ENCODE assay signal across 7 mouse cellular contexts in the genomic region with DNA sequence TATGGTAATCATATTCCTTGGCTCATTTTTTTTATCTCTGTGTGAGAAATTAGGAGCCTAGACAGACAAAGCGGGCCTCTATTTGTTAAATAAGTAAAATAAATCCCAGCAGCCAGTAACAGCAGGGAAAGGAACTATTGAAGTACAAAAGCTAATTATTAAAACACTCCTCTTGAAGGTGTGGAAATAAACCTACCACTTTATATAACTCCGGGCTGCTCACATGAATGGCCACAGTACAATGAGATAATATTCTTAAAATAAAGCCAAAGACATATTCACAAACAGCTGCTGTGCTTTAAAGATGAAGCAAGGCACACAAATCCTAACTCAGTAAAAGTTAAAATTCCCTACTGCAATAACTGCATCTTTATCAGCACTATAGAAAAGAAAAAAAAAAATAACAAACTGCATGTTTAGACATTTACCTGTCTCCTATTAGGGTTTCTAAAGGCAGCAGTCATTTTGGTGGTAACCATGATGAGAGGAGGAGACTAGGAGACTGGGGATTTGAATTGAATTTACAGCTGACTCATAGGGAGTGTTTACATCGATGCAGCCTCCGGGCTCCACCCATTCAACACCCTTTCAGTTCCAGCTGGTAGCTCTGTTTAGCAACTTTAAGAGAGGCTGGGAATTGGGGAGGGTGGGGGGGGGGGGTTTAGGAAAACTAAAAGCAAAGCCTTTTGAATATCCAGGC. TPM values are rescaled to one million over a fixed set of nuclear protein-coding genes. Genes with fewer than 3 reads are reported as not detected.
DNase-seq lines count a peak whose midpoint lies in the region; ATAC-seq and TF ChIP-seq lines count a peak whose summit lies in the region.

Gene Evi5 (minus strand): TSS at position 547 of the 700 bp plus-strand sequence.

- no peak for TF ChIP-seq CTCF in ES-Bruce4 (IDR thresholded peaks at IDR 0.05; ENCODE audit: low read depth, low read length)
- no peak for TF ChIP-seq CTCF in MEL (IDR thresholded peaks at IDR 0.05 in 2 of 3, conservative IDR thresholded peaks at IDR 0.05 in 1 of 3; ENCODE audit: control insufficient read depth in 1 of 3, insufficient read depth in 1 of 3, low read depth in 2 of 3, low read length in 3 of 3, poor library complexity in 1 of 3, severe bottlenecking in 1 of 3)

- H3K36me3 ChIP-seq in ES-Bruce4 (ENCODE audit: control insufficient read depth, insufficient read depth, low read length, poor library complexity, severe bottlenecking) = no peaks in the 10 kb centered on the region
- peaks cover 0 to 30% of the 10 kb centered on the region in 2 experiments; a peak in 2 of 4 replicates for H3K36me3 ChIP-seq in MEL (ENCODE audit: control insufficient read depth in 1 of 2, insufficient read depth in 2 of 2, low read length in 2 of 2)
- no peaks in the 10 kb centered on the region for H3K36me3 ChIP-seq in limb, embryonic 10.5 days
- H3K36me3 ChIP-seq in neural tube, embryonic 14.5 days (ENCODE audit: control insufficient read depth, insufficient read depth, low read length) = no peaks in the 10 kb centered on the region

- H3K79me2 ChIP-seq in MEL (ENCODE audit: control insufficient read depth, insufficient read depth, low read length, poor library complexity) = no peaks in the 10 kb centered on the region

- H3K27ac ChIP-seq in ES-Bruce4 (ENCODE audit: insufficient read depth, low read length) = no peak within 1 kb of the TSS
- peak within 1 kb of the TSS; percentile 94 for H3K27ac ChIP-seq in MEL (ENCODE audit: control insufficient read depth, low read depth, low read length)
- H3K27ac ChIP-seq in limb, embryonic 10.5 days = no peak within 1 kb of the TSS
- H3K27ac ChIP-seq in neural tube, embryonic 14.5 days (ENCODE audit: low read depth, low read length) = no peak within 1 kb of the TSS

- no peak for TF ChIP-seq RAD21 in MEL (IDR thresholded peaks at IDR 0.05; ENCODE audit: low read depth, low read length)

- peak; percentile 92 for ATAC-seq in erythroblast, adult 5-6 weeks (replicated peaks; ENCODE audit: low FRiP score, poor library complexity, severe bottlenecking)
- no peak for ATAC-seq in neural tube, embryonic 14.5 days (ENCODE audit: low read depth)

- 48% methylated on average over 4 of the region's 4 CpGs for WGBS in limb, embryonic 10.5 days
- WGBS in neural tube, embryonic 14.5 days = 49% methylated on average over 4 of the region's 4 CpGs

- peak; percentile 78 for DNase-seq in MEL (ENCODE audit: low read depth, low spot score)
- DNase-seq in heart, postnatal 14 days = no peak
- no peak for DNase-seq in limb, embryonic 10.5 days (ENCODE audit: low spot score)
- no peak for DNase-seq in urinary bladder, postnatal 14 days (ENCODE audit: low spot score)

- no peaks in the 10 kb centered on the region; the same call in 1 of the 2 replicates for H3K27me3 ChIP-seq in ES-Bruce4 (ENCODE audit: control insufficient read depth, insufficient read depth, low read length, poor library complexity, severe bottlenecking)
- no peaks in the 10 kb centered on the region for H3K27me3 ChIP-seq in MEL (ENCODE audit: control insufficient read depth in 1 of 2, insufficient read depth in 2 of 2, low read length in 2 of 2)
- H3K27me3 ChIP-seq in limb, embryonic 10.5 days (ENCODE audit: low read depth, poor library complexity, severe bottlenecking) = peaks cover 4% of the 10 kb centered on the region
- no peaks in the 10 kb centered on the region for H3K27me3 ChIP-seq in neural tube, embryonic 14.5 days (ENCODE audit: control insufficient read depth, insufficient read depth, low read length)

- TF ChIP-seq POLR2A in ES-Bruce4 (IDR thresholded peaks at IDR 0.05; ENCODE audit: insufficient read depth, low read length) (no peak), MEL (IDR thresholded peaks at IDR 0.05; ENCODE audit: control insufficient read depth in 1 of 2, insufficient read depth in 1 of 2, low read depth in 1 of 2, low read length in 2 of 2, poor library complexity in 1 of 2) (no peak)

- H3K9ac ChIP-seq in ES-Bruce4 (ENCODE audit: low read depth, poor library complexity, severe bottlenecking) = peak within 1 kb of the TSS; percentile 52; the same call in 1 of the 2 replicates
- peak within 1 kb of the TSS; percentile 36 for H3K9ac ChIP-seq in MEL (ENCODE audit: control insufficient read depth, low read depth, low read length, poor library complexity, severe bottlenecking)
- H3K9ac ChIP-seq in neural tube, embryonic 14.5 days (replicated peaks; ENCODE audit: low read depth, low read length) = no peak within 1 kb of the TSS

- TF ChIP-seq EP300 in ES-Bruce4 (IDR thresholded peaks at IDR 0.05; ENCODE audit: insufficient read depth, low read depth, low read length) (no peak), MEL (IDR thresholded peaks at IDR 0.05; ENCODE audit: low read depth in 1 of 2, low read length in 2 of 2) (no peak; a peak in 2 of 4 replicates)

- intact Hi-C loops in heart, postnatal 14 days (cut with DNase I) = no loop called here

- H3K4me1 ChIP-seq in ES-Bruce4 (ENCODE audit: control insufficient read depth, insufficient read depth, low read length) (no peaks in the 10 kb centered on the region), MEL (ENCODE audit: control insufficient read depth in 1 of 2, insufficient read depth in 2 of 2, low read length in 2 of 2) (peaks cover 7 to 17% of the 10 kb centered on the region in 2 experiments)
- H3K4me1 ChIP-seq in limb, embryonic 10.5 days = no peaks in the 10 kb centered on the region; the same call in 1 of the 2 replicates
- no peaks in the 10 kb centered on the region for H3K4me1 ChIP-seq in neural tube, embryonic 14.5 days (ENCODE audit: control insufficient read depth, insufficient read depth, low read length)

- H3K4me3 ChIP-seq in ES-Bruce4 (ENCODE audit: low read depth, low read length) (no peak within 1 kb of the TSS; the same call in 1 of the 2 replicates), MEL (ENCODE audit: control insufficient read depth in 1 of 2, insufficient read depth in 1 of 2, low read depth in 2 of 2, low read length in 2 of 2) (peak within 1 kb of the TSS; percentile 10 to 22; a peak in 3 of 4 replicates)
- H3K4me3 ChIP-seq in limb, embryonic 10.5 days = no peak within 1 kb of the TSS
- no peak within 1 kb of the TSS for H3K4me3 ChIP-seq in neural tube, embryonic 14.5 days (ENCODE audit: low read depth, low read length)

- no peak within 1 kb of the TSS for H3K4me2 ChIP-seq in neural tube, embryonic 14.5 days (ENCODE audit: low read depth, low read length)

- no peaks in the 10 kb centered on the region for H3K9me3 ChIP-seq in ES-Bruce4 (replicated peaks; ENCODE audit: control insufficient read depth, insufficient read depth, low read length, poor library complexity, severe bottlenecking)
- H3K9me3 ChIP-seq in MEL (replicated peaks; ENCODE audit: insufficient read depth, low read length) = no peaks in the 10 kb centered on the region
- H3K9me3 ChIP-seq in limb, embryonic 10.5 days (replicated peaks) = no peaks in the 10 kb centered on the region
- H3K9me3 ChIP-seq in neural tube, embryonic 14.5 days (ENCODE audit: control insufficient read depth, low read length) = no peaks in the 10 kb centered on the region

TF ChIP-seq in MEL, 35 proteins besides CTCF, POLR2A, EP300 and RAD21:
- TF ChIP-seq SIN3A (IDR thresholded peaks at IDR 0.05; ENCODE audit: low read length) = peak; percentile 64
- peak; percentile 30 for TF ChIP-seq ZNF384 (IDR thresholded peaks at IDR 0.05; ENCODE audit: low read depth, low read length)
- TF ChIP-seq MYB (IDR thresholded peaks at IDR 0.05; ENCODE audit: low read depth, low read length) = no peak
- no peak for TF ChIP-seq GABPA (IDR thresholded peaks at IDR 0.05; ENCODE audit: low read depth, low read length)
- peak; percentile 72 for TF ChIP-seq ETS1 (IDR thresholded peaks at IDR 0.05; ENCODE audit: low read depth, low read length)

RNA-seq across cellular contexts. Expression of gene Evi5, which starts in this region (rescaled TPM):
- polyA plus RNA-seq in ES-Bruce4 (2011; ENCODE audit: insufficient read depth, insufficient read length, low read depth, missing spikeins) (69.3 and 72.9 TPM in 2 replicates), MEL (2012; ENCODE audit: insufficient read depth in 1 of 2, insufficient read length in 2 of 2, low read depth in 1 of 2, low replicate concordance in 2 of 2, missing spikeins in 1 of 2) (1 to 10 TPM in 1 of 2 experiments, not detected in 1; 8.4 TPM)
- 4.6 and 5.4 TPM in 2 replicates for total RNA-seq in MEL (2012; rRNA removed)
- 520 and 561 TPM in 2 replicates for total RNA-seq in erythroblast, adult 5-6 weeks (2015; ENCODE audit: low replicate concordance)
- 882 and 1,043 TPM in 2 replicates for total RNA-seq in erythroblast, adult 5-6 weeks (2017; ENCODE audit: low replicate concordance)
- 10 to 100 TPM; 28.1 to 29.3 TPM for total RNA-seq in heart, postnatal 14 days (2021)
- polyA plus RNA-seq in limb, embryonic 10.5 days (2016; fragmentation: Nextera tagmentation; extraction: Ambion mirVana) = 61.2 and 61.8 TPM in 2 replicates
- 56.8 and 59.9 TPM in 2 replicates for polyA plus RNA-seq in neural tube, embryonic 14.5 days (2014; fragmentation: Nextera tagmentation; extraction: Ambion mirVana)

Comparison
In these comparisons a context has a peak if more than half of its experiments do, and no peak if none do; other contexts are left out.
1. RNA of gene Evi5 (total RNA-seq): 520 to 1,043 TPM in erythroblast, adult 5-6 weeks; 28.1 to 29.3 TPM in heart, postnatal 14 days and 4.6 to 5.4 TPM in MEL; every median in the first group is over 10 times any median in the second.
2. H3K4me3 ChIP-seq: peak in MEL (2 of 2); none in ES-Bruce4 (single experiment), limb, embryonic 10.5 days (single experiment) and neural tube, embryonic 14.5 days (single experiment).